Mouse (Mus musculus) cerebellum, adult 2 months (tissue): Measurements from ENCODE around the gene Grin2d.

ENCODE experiments used
- CTCF ChIP-seq: fragments of 200-500 bp; IDR thresholded peaks from 2 replicates; pipeline ENCODE4 v1.5.1; 2011; ENCODE audit warnings: low read depth, mild to moderate bottlenecking, control low read depth, low read length, moderate library complexity, borderline replicate concordance; ENCODE audit not compliant: insufficient read depth
- POLR2A ChIP-seq: fragments of 200-500 bp; IDR thresholded peaks from 2 replicates; pipeline ENCODE4 v1.6.1; 2011; ENCODE audit warnings: low read length, control low read depth, borderline replicate concordance; ENCODE audit not compliant: insufficient read depth

GRCm38 (mm10) chr7:45917926-45918325 is 39.7 kb upstream of the Grin2d start:
- no peak for TF ChIP-seq POLR2A
- TF ChIP-seq CTCF: no peak
